Mouse (Mus musculus): ENCODE measurements around the gene Hist1h2ah.

GRCm38 (mm10) chr13:22036149-22036956 lies 985 bp upstream of the Hist1h2ah start:
- TF ChIP-seq CTCF (IDR thresholded peaks at IDR 0.05; ENCODE audit: low read depth) (no peak), EP300 (optimal IDR thresholded peaks at IDR 0.05) (no peak)
